Mouse (Mus musculus): ENCODE measurements around the gene Irs1. TPM values are rescaled to one million over a fixed set of nuclear protein-coding genes. Genes with fewer than 3 reads are reported as not detected.

Irs1 gene
- total and polyA plus RNA-seq, 2 experiments from 2014 or later: 4.4 to 40.0 TPM

GRCm38 (mm10) chr1:82326120-82326519 is 34.9 kb upstream of the Irs1 start:
- Histone ChIP-seq H3K27me3 (ENCODE audit: control insufficient read depth, insufficient read depth, low read length) (no peaks in the 10 kb centered on the region), H3K27ac (ENCODE audit: low read depth) (no peak overlapping the region), H3K4me1 (ENCODE audit: control insufficient read depth, insufficient read depth) (peaks cover 7% of the 10 kb centered on the region; the same call in 1 of the 2 replicates), H3K9me3 (replicated peaks; ENCODE audit: control insufficient read depth, low read length) (no peaks in the 10 kb centered on the region; the same call in 1 of the 2 replicates), H3K36me3 (replicated peaks; ENCODE audit: control insufficient read depth, insufficient read depth, low read length) (no peaks in the 10 kb centered on the region), H3K4me2 (ENCODE audit: low read depth, low read length) (no peak overlapping the region), H3K9ac (replicated peaks; ENCODE audit: low read depth, low read length) (no peak overlapping the region), H3K4me3 (ENCODE audit: low read depth, low read length) (no peak overlapping the region)
- WGBS: 84% methylated on average over 5 of the region's 5 CpGs
- TF ChIP-seq EP300 (IDR thresholded peaks at IDR 0.05; ENCODE audit: low read depth) (no peak), CTCF (IDR thresholded peaks at IDR 0.05; ENCODE audit: low read depth) (no peak)
- no peak for ATAC-seq (ENCODE audit: insufficient read depth, low read depth)
- DNase-seq (ENCODE audit: low spot score): no peak

- Histone ChIP-seq H3K27me3 (ENCODE audit: control insufficient read depth, insufficient read depth, low read length) (no peaks in the 10 kb centered on the region), H3K4me1 (ENCODE audit: control insufficient read depth, insufficient read depth) (peaks cover 7% of the 10 kb centered on the region; the same call in 1 of the 2 replicates), H3K9ac (replicated peaks; ENCODE audit: low read depth, low read length) (no peak overlapping the region), H3K4me3 (ENCODE audit: low read depth, low read length) (no peak overlapping the region), H3K4me2 (ENCODE audit: low read depth, low read length) (no peak overlapping the region), H3K9me3 (replicated peaks; ENCODE audit: control insufficient read depth, low read length) (no peaks in the 10 kb centered on the region; the same call in 1 of the 2 replicates), H3K27ac (ENCODE audit: low read depth) (no peak overlapping the region), H3K36me3 (replicated peaks; ENCODE audit: control insufficient read depth, insufficient read depth, low read length) (no peaks in the 10 kb centered on the region)
- TF ChIP-seq EP300 (IDR thresholded peaks at IDR 0.05; ENCODE audit: low read depth) (no peak), CTCF (IDR thresholded peaks at IDR 0.05; ENCODE audit: low read depth) (no peak)
- ATAC-seq (ENCODE audit: insufficient read depth, low read depth) (no peak), DNase-seq (ENCODE audit: low spot score) (no peak)
- 35% methylated on average over 4 of the region's 4 CpGs for WGBS
Measured at GRCm38 (mm10) chr1:82324131-82324785, 33.0 kb upstream of the Irs1 start.

- peaks cover 12% of the 10 kb centered on the region for H3K4me1 ChIP-seq (ENCODE audit: control insufficient read depth, insufficient read depth)
- H3K4me3 ChIP-seq (ENCODE audit: low read depth, low read length): no peak overlapping the region
- 77% methylated on average over 1 of the region's 1 CpGs for whole genome bisulfite sequencing
- no peak for DNase-seq (ENCODE audit: low spot score)
- TF ChIP-seq CTCF (IDR thresholded peaks at IDR 0.05; ENCODE audit: low read depth) (no peak), EP300 (IDR thresholded peaks at IDR 0.05; ENCODE audit: low read depth) (no peak)
- H3K27ac ChIP-seq (ENCODE audit: low read depth): no peak overlapping the region
- ATAC-seq (ENCODE audit: insufficient read depth, low read depth): no peak
- H3K4me2 ChIP-seq (ENCODE audit: low read depth, low read length): no peak overlapping the region
- H3K9ac ChIP-seq (replicated peaks; ENCODE audit: low read depth, low read length): no peak overlapping the region
- H3K27me3 ChIP-seq (ENCODE audit: control insufficient read depth, insufficient read depth, low read length): no peaks in the 10 kb centered on the region
- no peaks in the 10 kb centered on the region; the same call in 1 of the 2 replicates for H3K9me3 ChIP-seq (replicated peaks; ENCODE audit: control insufficient read depth, low read length)
- no peaks in the 10 kb centered on the region for H3K36me3 ChIP-seq (replicated peaks; ENCODE audit: control insufficient read depth, insufficient read depth, low read length)
Measured at GRCm38 (mm10) chr1:82321441-82321840, 30.2 kb upstream of the Irs1 start.

GRCm38 (mm10) chr1:82320864-82321263 is 29.6 kb upstream of the Irs1 start:
- H3K4me2 ChIP-seq (ENCODE audit: low read depth, low read length): no peak overlapping the region
- H3K27me3 ChIP-seq (ENCODE audit: control insufficient read depth, insufficient read depth, low read length): no peaks in the 10 kb centered on the region
- DNase-seq (ENCODE audit: low spot score) (no peak), ATAC-seq (ENCODE audit: insufficient read depth, low read depth) (no peak)
- H3K9ac ChIP-seq (replicated peaks; ENCODE audit: low read depth, low read length): no peak overlapping the region
- H3K36me3 ChIP-seq (replicated peaks; ENCODE audit: control insufficient read depth, insufficient read depth, low read length): no peaks in the 10 kb centered on the region
- H3K4me3 ChIP-seq (ENCODE audit: low read depth, low read length): no peak overlapping the region
- 83% methylated on average over 10 of the region's 10 CpGs for WGBS
- H3K4me1 ChIP-seq (ENCODE audit: control insufficient read depth, insufficient read depth): peaks cover 12% of the 10 kb centered on the region
- no peaks in the 10 kb centered on the region; the same call in 1 of the 2 replicates for H3K9me3 ChIP-seq (replicated peaks; ENCODE audit: control insufficient read depth, low read length)
- TF ChIP-seq EP300 (IDR thresholded peaks at IDR 0.05; ENCODE audit: low read depth): no peak
- no peak for TF ChIP-seq CTCF (IDR thresholded peaks at IDR 0.05; ENCODE audit: low read depth)
- H3K27ac ChIP-seq (ENCODE audit: low read depth): no peak overlapping the region

GRCm38 (mm10) chr1:82320456-82320855 is 29.2 kb upstream of the Irs1 start:
- Histone ChIP-seq H3K36me3 (replicated peaks; ENCODE audit: control insufficient read depth, insufficient read depth, low read length) (no peaks in the 10 kb centered on the region), H3K9me3 (replicated peaks; ENCODE audit: control insufficient read depth, low read length) (no peaks in the 10 kb centered on the region; the same call in 1 of the 2 replicates), H3K27ac (ENCODE audit: low read depth) (no peak overlapping the region), H3K9ac (replicated peaks; ENCODE audit: low read depth, low read length) (no peak overlapping the region), H3K27me3 (ENCODE audit: control insufficient read depth, insufficient read depth, low read length) (no peaks in the 10 kb centered on the region), H3K4me2 (ENCODE audit: low read depth, low read length) (no peak overlapping the region), H3K4me3 (ENCODE audit: low read depth, low read length) (no peak overlapping the region), H3K4me1 (ENCODE audit: control insufficient read depth, insufficient read depth) (peaks cover 12% of the 10 kb centered on the region)
- ATAC-seq (ENCODE audit: insufficient read depth, low read depth) (no peak), DNase-seq (ENCODE audit: low spot score) (no peak)
- TF ChIP-seq CTCF (IDR thresholded peaks at IDR 0.05; ENCODE audit: low read depth): no peak
- no peak for TF ChIP-seq EP300 (IDR thresholded peaks at IDR 0.05; ENCODE audit: low read depth)
- WGBS: 74% methylated on average over 6 of the region's 6 CpGs

GRCm38 (mm10) chr1:82316746-82317126 is 25.5 kb upstream of the Irs1 start:
- peak overlapping the region; percentile 83 for H3K4me3 ChIP-seq (ENCODE audit: low read depth, low read length)
- DNase-seq (ENCODE audit: low spot score): no peak
- H3K27ac ChIP-seq (ENCODE audit: low read depth): peak overlapping the region; percentile 92
- TF ChIP-seq CTCF (IDR thresholded peaks at IDR 0.05; ENCODE audit: low read depth) (no peak), EP300 (IDR thresholded peaks at IDR 0.05; ENCODE audit: low read depth) (no peak)
- no peaks in the 10 kb centered on the region for H3K36me3 ChIP-seq (replicated peaks; ENCODE audit: control insufficient read depth, insufficient read depth, low read length)
- H3K4me2 ChIP-seq (ENCODE audit: low read depth, low read length): peak overlapping the region; percentile 64
- WGBS: under 1% methylated on average over 23 of the region's 26 CpGs
- H3K9me3 ChIP-seq (replicated peaks; ENCODE audit: control insufficient read depth, low read length): no peaks in the 10 kb centered on the region
- peaks cover 5% of the 10 kb centered on the region for H3K4me1 ChIP-seq (ENCODE audit: control insufficient read depth, insufficient read depth)
- ATAC-seq (ENCODE audit: insufficient read depth, low read depth): peak; percentile 39; the same call in 1 of the 2 replicates
- H3K27me3 ChIP-seq (ENCODE audit: control insufficient read depth, insufficient read depth, low read length): peaks cover 13% of the 10 kb centered on the region
- peak overlapping the region; percentile 89 for H3K9ac ChIP-seq (replicated peaks; ENCODE audit: low read depth, low read length)
